In the genomic region with DNA sequence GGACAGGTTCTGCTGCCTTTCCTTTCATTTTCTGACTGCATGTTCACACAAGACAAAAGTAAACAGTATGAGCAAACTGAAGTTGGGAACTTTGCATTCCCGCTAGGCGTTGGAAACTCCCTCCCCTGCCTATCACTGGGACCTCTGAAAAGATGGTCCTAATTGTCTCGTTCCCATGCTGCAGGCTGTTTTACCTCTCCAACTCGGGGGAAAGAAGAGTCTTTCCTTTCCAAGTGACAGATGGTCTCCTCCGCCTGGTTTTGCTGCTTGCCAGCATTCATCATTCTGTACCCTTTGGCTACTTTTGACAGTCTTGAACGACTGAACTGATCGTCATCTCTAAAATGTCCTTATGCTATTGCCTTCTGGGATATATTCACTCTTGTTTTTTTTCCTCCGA, we compare ENCODE assay signal across 12 mouse cellular contexts. TPM values are rescaled to one million over a fixed set of nuclear protein-coding genes. Genes with fewer than 3 reads are reported as not detected.
DNase-seq lines count a peak whose midpoint lies in the region; ATAC-seq lines count a peak whose summit lies in the region.
"Had no signal": no experiment of that assay in that cellular context is flagged by ENCODE, and none has a peak within 500 bp of the region (broad histone marks: within the 10 kb centered on the region; RNA-seq: fewer than 3 reads in every experiment).

No protein-coding gene starts in this region.

- H3K27me3 ChIP-seq in liver, embryonic 15.5 days = no peaks in the 10 kb centered on the region
- H3K27me3 ChIP-seq: embryonic facial prominence, embryonic 12.5 days; heart, embryonic 12.5 days; hindbrain, embryonic 13.5 days had no signal

- peak overlapping the region; percentile 33 for H3K27ac ChIP-seq in liver, embryonic 15.5 days (replicated peaks)
- H3K27ac ChIP-seq: embryonic facial prominence, embryonic 12.5 days; hindbrain, embryonic 13.5 days; macrophage had no signal

- H3K9ac ChIP-seq in liver, embryonic 15.5 days = no peak overlapping the region
- H3K9ac ChIP-seq: embryonic facial prominence, embryonic 12.5 days; heart, embryonic 12.5 days; hindbrain, embryonic 13.5 days had no signal

- H3K36me3 ChIP-seq in liver, embryonic 15.5 days (replicated peaks) = no peaks in the 10 kb centered on the region
- H3K36me3 ChIP-seq: embryonic facial prominence, embryonic 12.5 days; heart, embryonic 12.5 days; hindbrain, embryonic 13.5 days had no signal

- ATAC-seq in liver, embryonic 15.5 days (ENCODE audit: insufficient read depth) = peak; percentile 42; the same call in 1 of the 2 replicates

- 47% methylated on average over 8 of the region's 8 CpGs for WGBS in liver, embryonic 15.5 days (ENCODE audit: insufficient replicate concordance)

- peak; percentile 53 for DNase-seq in left cerebral cortex, postnatal 4 days
- DNase-seq in left cerebral cortex, postnatal 10 days (ENCODE audit: extremely low spot score in 1 of 2, low spot score in 2 of 2) = no peak
- DNase-seq in cerebellum, adult 11 months = peak; percentile 43
- DNase-seq in cerebellum, adult 9-10 months = peak; percentile 84
- no peak for DNase-seq in kidney, adult 18-20 months
- DNase-seq in left cerebral cortex, adult 8-10 months (ENCODE audit: low spot score in 2 of 2) = no peak
- DNase-seq: kidney, postnatal 14 days had no signal

- no peaks in the 10 kb centered on the region for H3K4me1 ChIP-seq in liver, embryonic 15.5 days (replicated peaks)
- H3K4me1 ChIP-seq: heart, embryonic 12.5 days; hindbrain, embryonic 13.5 days had no signal

- H3K4me3 ChIP-seq in liver, embryonic 15.5 days (replicated peaks) = no peak overlapping the region
- H3K4me3 ChIP-seq: embryonic facial prominence, embryonic 12.5 days; heart, embryonic 12.5 days; hindbrain, embryonic 13.5 days had no signal

- H3K4me2 ChIP-seq in liver, embryonic 15.5 days = no peak overlapping the region
- H3K4me2 ChIP-seq: embryonic facial prominence, embryonic 12.5 days; heart, embryonic 12.5 days; hindbrain, embryonic 13.5 days had no signal

- intact Hi-C loops in left cerebral cortex, postnatal 4 days (cut with DNase I) = loop anchor here (5.0 kb wide), 1 partner anchor 80 kb away; no protein-coding TSS in a partner anchor
- intact Hi-C loops in left cerebral cortex, postnatal 10 days (cut with DNase I) = no loop called here

- no peaks in the 10 kb centered on the region for H3K9me3 ChIP-seq in liver, embryonic 15.5 days (replicated peaks)
- H3K9me3 ChIP-seq: embryonic facial prominence, embryonic 12.5 days; heart, embryonic 12.5 days; hindbrain, embryonic 13.5 days had no signal

RNA-seq across cellular contexts. Expression of a gene that starts 14.4 kb away (rescaled TPM):
- 10 to 100 TPM; 62.1 to 65.2 TPM for total RNA-seq in left cerebral cortex, postnatal 4 days (2021)
- total RNA-seq in left cerebral cortex, postnatal 10 days (2021) = 10 to 100 TPM; 31.7 to 35.2 TPM
- polyA plus RNA-seq in liver, embryonic 15.5 days (2015; fragmentation: Nextera tagmentation; extraction: Ambion mirVana) = 2.1 and 2.2 TPM in 2 replicates
- 10 to 100 TPM; 13.6 to 18.4 (median 15.2) TPM for total RNA-seq in left cerebral cortex, adult 8-10 months (2022)

Comparison
In these comparisons a context has a peak if more than half of its experiments do, and no peak if none do; other contexts are left out.
1. DNase-seq: peak in left cerebral cortex, postnatal 4 days (single experiment), cerebellum, adult 11 months (single experiment) and cerebellum, adult 9-10 months (single experiment); none in left cerebral cortex, postnatal 10 days (0 of 2), kidney, adult 18-20 months (single experiment) and left cerebral cortex, adult 8-10 months (0 of 2).